Mouse (Mus musculus) hindbrain, embryonic 11.5 days (tissue): ENCODE measurements at regions not wholly inside any gene's neighbourhood (a gene's known extent, or its start where the extent isn't known, plus 50 kb on each side); places are given as distances from the start of the nearest gene placed in this dataset.

Experiments used
- ATAC-seq: fragments of 200-750 bp; cut with Nextera tagmentation; 2 replicates; pipeline ENCODE4 v1.8.0; 2017; ENCODE audit warnings: mild to moderate bottlenecking, moderate TSS enrichment, moderate library complexity; ENCODE audit not compliant: low FRiP score
- DNase-seq: peaks from one replicate; pipeline ENCODE4 v3.0.0-alpha.2; 2015; ENCODE audit warnings: low spot score
- H3K27ac ChIP-seq: fragments of 300-500 bp; sonication (generic); 2 replicates; pipeline ENCODE4 v1.5.1; 2014; ENCODE audit warnings: mild to moderate bottlenecking, low read depth, low read length
- H3K27me3 ChIP-seq: fragments of 300-500 bp; sonication (generic); 2 replicates; pipeline ENCODE4 v1.6.1; 2014; ENCODE audit warnings: mild to moderate bottlenecking, low read length, moderate library complexity, mixed read lengths; ENCODE audit not compliant: control insufficient read depth, insufficient read depth
- H3K36me3 ChIP-seq: fragments of 300-500 bp; sonication (generic); 2 replicates; pipeline ENCODE4 v1.6.1; 2014; ENCODE audit warnings: mild to moderate bottlenecking, low read length, moderate library complexity, mixed read lengths; ENCODE audit not compliant: control insufficient read depth, insufficient read depth
- H3K4me1 ChIP-seq: fragments of 300-500 bp; sonication (generic); replicated peaks from 2 replicates; pipeline ENCODE4 v1.6.1; 2014; ENCODE audit warnings: low read length, mixed read lengths; ENCODE audit not compliant: control insufficient read depth, insufficient read depth
- H3K4me2 ChIP-seq: fragments of 300-500 bp; sonication (generic); replicated peaks from 2 replicates; pipeline ENCODE4 v1.6.1; 2014; ENCODE audit warnings: mild to moderate bottlenecking, low read depth, low read length
- H3K4me3 ChIP-seq: fragments of 300-500 bp; sonication (generic); 2 replicates; pipeline ENCODE4 v1.5.1; 2014; ENCODE audit warnings: low read depth, low read length
- H3K9ac ChIP-seq: fragments of 300-500 bp; sonication (generic); 2 replicates; pipeline ENCODE4 v1.6.1; 2014; ENCODE audit warnings: low read depth, low read length
- H3K9me3 ChIP-seq: fragments of 300-500 bp; sonication (generic); 2 replicates; pipeline ENCODE4 v1.6.1; 2016; ENCODE audit warnings: low read length; ENCODE audit not compliant: control insufficient read depth
- WGBS: fragments of 180-500 bp; shearing (Covaris S2); extraction: QIAGEN DNeasy Blood & Tissue Kit; methylation state at CpG from one replicate; pipeline ENCODE4 v1.1.7; 2014; 5-methylcytosine and 5-hydroxymethylcytosine counted together

DNA sequence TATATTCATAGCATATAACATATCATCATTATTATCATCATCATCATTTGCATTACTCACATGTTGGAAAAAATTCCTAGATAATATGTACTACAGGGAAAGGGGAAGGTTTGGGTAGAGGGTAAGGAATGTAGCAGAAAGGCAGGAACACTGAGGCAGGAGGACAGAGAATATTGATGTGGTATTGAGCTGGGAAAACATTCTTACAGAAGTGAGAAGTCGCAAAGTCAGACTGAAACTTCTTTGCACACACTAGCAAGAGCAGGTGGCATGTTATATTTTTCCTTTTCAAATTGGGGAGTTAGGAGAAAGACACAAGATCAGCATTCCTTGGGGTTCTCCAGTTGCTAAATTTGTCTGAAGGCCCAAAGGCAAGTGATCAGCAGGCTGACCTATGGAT, 97.9 kb downstream of the Atp6v1g3 start:
- DNase-seq (no peak), ATAC-seq (no peak)
- H3K4me2 ChIP-seq: no peak overlapping the region
- H3K27me3 ChIP-seq: no peaks in the 10 kb centered on the region
- no peak overlapping the region for H3K9ac ChIP-seq
- H3K27ac ChIP-seq: no peak overlapping the region
- no peaks in the 10 kb centered on the region for H3K4me1 ChIP-seq
- no peaks in the 10 kb centered on the region for H3K9me3 ChIP-seq
- no peaks in the 10 kb centered on the region for H3K36me3 ChIP-seq
- no peak overlapping the region for H3K4me3 ChIP-seq
- 85% methylated on average over 1 of the region's 1 CpGs for WGBS

DNA sequence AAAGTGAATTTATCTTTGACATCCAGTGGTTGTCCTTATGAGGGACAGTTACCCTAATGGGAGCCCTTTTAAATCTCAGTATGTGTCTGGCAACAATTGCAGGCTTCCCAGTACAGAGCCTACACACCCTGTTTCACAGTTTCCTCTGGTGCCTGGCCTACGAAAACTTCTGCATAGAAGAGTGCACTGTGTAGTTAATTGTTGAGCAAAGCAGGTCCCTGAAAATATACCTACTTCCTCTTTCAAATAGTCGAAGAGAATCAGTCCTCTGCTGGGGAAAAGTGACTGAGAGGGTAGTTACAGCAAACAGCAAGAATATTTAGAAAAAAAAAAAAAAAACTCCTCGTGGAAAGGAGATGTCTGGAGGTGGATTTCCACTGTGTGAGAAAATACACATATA, 110.6 kb downstream of the Atp6v1g3 start:
- WGBS: 77% methylated on average over 3 of the region's 3 CpGs
- Histone ChIP-seq H3K4me1 (no peaks in the 10 kb centered on the region), H3K27ac (no peak overlapping the region), H3K4me2 (no peak overlapping the region), H3K9me3 (no peaks in the 10 kb centered on the region), H3K4me3 (no peak overlapping the region), H3K9ac (no peak overlapping the region), H3K36me3 (no peaks in the 10 kb centered on the region), H3K27me3 (no peaks in the 10 kb centered on the region)
- DNase-seq (no peak), ATAC-seq (no peak)

DNA sequence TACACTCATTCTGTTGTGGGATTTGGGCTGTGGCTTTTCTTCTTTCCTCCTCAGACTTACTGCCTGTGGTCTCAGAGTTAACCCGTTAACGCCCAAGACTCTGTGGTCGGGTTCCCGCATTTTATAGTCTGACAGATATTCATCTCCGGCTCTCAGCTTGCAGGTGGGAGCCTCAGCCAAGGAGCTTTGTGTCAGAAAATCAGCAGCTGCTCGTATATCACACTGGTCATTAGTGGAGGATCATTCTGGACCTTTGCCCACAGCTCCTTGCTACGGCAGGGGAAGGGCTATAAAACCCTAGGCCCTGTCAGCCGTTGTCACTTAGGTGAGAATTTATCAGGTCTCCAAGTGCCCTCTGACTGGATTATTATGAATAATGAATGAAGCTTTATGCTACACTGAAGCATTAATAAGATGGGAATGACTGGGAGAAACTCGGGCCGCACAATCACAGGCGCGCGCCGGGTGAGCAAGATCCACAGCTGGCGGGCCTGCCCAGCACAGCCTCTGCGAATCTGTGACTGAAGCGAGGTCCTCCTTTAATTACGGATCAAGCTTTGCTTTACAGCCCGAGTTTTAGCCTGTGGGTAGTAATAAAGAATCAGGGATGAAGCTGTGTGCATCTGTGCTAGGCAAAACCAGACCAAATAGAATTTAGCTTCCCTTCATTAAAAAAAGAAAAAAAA, 111.8 kb downstream of the Atp6v1g3 start:
- Histone ChIP-seq H3K27ac (no peak overlapping the region), H3K27me3 (no peaks in the 10 kb centered on the region), H3K9ac (no peak overlapping the region), H3K36me3 (no peaks in the 10 kb centered on the region), H3K4me1 (no peaks in the 10 kb centered on the region), H3K9me3 (no peaks in the 10 kb centered on the region), H3K4me3 (no peak overlapping the region), H3K4me2 (no peak overlapping the region)
- 53% methylated on average over 19 of the region's 19 CpGs for WGBS
- DNase-seq (peak; percentile 48), ATAC-seq (peak; percentile 87)

DNA sequence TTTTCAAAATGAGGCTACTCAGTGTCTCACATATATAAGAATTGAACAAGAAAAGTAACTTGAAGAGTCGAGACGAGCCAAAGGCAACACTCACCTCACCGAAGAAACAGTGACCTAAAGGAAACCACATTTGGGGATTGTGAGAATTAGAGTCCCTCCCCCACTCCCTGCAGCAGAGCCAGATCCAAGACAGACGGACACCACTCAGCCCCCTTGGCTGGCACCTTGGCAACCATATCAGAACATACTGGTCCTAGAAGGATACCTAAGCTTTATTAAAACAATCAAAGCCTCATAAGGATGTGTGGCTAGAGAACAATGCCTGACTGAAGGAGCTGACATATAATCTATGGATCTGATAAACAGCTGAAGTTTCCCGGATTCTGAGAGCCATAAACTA, 112.5 kb downstream of the Atp6v1g3 start:
- Histone ChIP-seq H3K27me3 (no peaks in the 10 kb centered on the region), H3K36me3 (no peaks in the 10 kb centered on the region), H3K9me3 (no peaks in the 10 kb centered on the region), H3K4me3 (no peak overlapping the region), H3K27ac (peak overlapping the region; percentile 73), H3K4me2 (no peak overlapping the region), H3K9ac (no peak overlapping the region), H3K4me1 (no peaks in the 10 kb centered on the region)
- 68% methylated on average over 5 of the region's 5 CpGs for WGBS
- peak; percentile 4 for DNase-seq
- ATAC-seq: peak; percentile 37; the same call in 1 of the 2 replicates

DNA sequence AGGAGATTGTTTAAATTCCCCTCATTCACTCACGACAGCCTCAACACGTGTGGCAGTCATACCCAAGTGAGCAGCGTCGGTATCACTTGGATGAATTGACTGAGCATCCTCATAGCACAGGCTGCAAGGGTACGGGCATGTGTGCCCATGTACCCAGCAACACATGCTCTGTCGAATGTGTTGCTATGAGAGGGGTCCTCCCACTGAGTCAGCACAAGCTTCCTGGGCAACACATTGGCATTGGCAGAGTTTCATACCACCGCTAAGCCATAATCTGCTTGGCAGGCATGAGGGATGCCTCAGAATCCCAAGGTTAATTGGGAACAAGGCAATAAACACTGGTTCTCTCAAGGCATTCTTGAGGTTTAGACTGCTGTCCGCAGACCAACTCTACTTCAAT, 115.1 kb downstream of the Atp6v1g3 start:
- no peak overlapping the region for H3K4me2 ChIP-seq
- H3K9ac ChIP-seq: no peak overlapping the region
- WGBS: 93% methylated on average over 8 of the region's 8 CpGs
- H3K27ac ChIP-seq: no peak overlapping the region
- H3K4me1 ChIP-seq: no peaks in the 10 kb centered on the region
- H3K27me3 ChIP-seq: no peaks in the 10 kb centered on the region
- H3K9me3 ChIP-seq: no peaks in the 10 kb centered on the region
- H3K36me3 ChIP-seq: no peaks in the 10 kb centered on the region
- ATAC-seq: no peak
- no peak for DNase-seq
- no peak overlapping the region for H3K4me3 ChIP-seq

DNA sequence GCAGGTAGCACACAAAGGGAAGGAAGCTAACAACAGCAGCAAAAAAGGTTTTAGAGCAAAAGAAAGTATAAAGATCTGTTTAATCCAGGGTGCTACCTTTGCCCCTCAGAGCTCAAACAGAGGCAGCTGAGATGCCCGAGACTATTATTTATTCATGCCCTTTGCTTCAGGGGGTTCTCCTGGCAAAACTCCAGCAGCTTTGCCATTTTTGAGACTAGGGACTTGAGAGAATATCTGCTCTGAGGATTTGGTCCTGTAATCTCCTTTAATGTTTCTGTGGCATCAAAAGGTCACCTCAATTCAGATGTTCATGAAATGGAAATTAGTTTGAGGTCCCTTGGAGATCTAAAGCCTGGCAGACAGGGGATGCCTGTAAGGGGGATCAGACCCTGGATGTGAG, 116.1 kb downstream of the Atp6v1g3 start:
- ATAC-seq (no peak), DNase-seq (no peak)
- Histone ChIP-seq H3K9me3 (no peaks in the 10 kb centered on the region), H3K4me1 (no peaks in the 10 kb centered on the region), H3K9ac (no peak overlapping the region), H3K36me3 (no peaks in the 10 kb centered on the region), H3K27me3 (no peaks in the 10 kb centered on the region), H3K4me2 (no peak overlapping the region), H3K4me3 (no peak overlapping the region), H3K27ac (no peak overlapping the region)
- 75% methylated on average over 1 of the region's 1 CpGs for WGBS

DNA sequence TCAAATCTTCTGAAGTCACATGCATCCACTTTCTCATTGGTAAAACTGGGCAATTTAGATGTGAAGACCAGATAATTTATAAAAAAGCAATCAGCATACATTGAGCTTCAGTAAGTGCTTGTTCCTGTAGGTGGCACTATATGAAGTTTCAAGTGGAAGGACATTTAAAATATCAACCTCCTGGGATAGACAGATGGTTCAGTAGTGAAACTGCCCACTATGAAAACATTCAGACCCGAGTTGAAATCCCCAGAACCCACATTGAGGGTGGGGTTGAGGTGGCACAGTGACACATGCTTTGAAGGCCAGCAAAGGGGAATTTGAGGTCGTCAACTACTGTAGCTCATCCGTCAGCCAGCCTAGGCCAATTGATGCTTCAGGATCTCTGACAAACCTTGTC, 145.1 kb downstream of the Atp6v1g3 start:
- H3K27ac ChIP-seq: no peak overlapping the region
- H3K4me1 ChIP-seq: no peaks in the 10 kb centered on the region
- ATAC-seq: 0 out of 2 replicates have a peak, but pooled peaks have one; percentile 23
- no peak for DNase-seq
- H3K4me2 ChIP-seq: no peak overlapping the region
- H3K27me3 ChIP-seq: no peaks in the 10 kb centered on the region
- H3K36me3 ChIP-seq: no peaks in the 10 kb centered on the region
- no peaks in the 10 kb centered on the region for H3K9me3 ChIP-seq
- H3K4me3 ChIP-seq: no peak overlapping the region
- H3K9ac ChIP-seq: no peak overlapping the region
- WGBS: 76% methylated on average over 3 of the region's 3 CpGs

DNA sequence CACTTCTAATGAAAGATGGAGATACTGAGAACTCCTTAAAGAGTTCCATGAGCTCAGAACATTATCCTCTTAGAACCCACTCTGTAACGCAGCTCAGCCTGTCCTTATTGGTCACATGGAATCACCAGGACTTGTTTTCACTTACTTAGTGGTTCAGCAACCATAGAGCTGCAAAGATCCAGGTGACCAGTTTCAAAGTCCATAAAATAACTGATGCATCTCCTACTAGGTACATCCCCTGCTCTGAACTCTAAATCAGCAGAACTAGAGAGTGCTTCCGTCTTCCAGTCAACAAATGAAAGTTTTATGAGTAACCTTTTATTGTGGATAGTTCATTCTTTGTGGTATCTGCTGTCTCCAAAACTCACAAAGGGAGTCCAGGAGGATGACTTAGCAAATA, 153.9 kb downstream of the Atp6v1g3 start:
- DNase-seq (no peak), ATAC-seq (no peak)
- H3K27me3 ChIP-seq: no peaks in the 10 kb centered on the region
- no peak overlapping the region for H3K9ac ChIP-seq
- H3K4me3 ChIP-seq: no peak overlapping the region
- WGBS: 86% methylated on average over 2 of the region's 2 CpGs
- H3K4me1 ChIP-seq: no peaks in the 10 kb centered on the region
- H3K9me3 ChIP-seq: no peaks in the 10 kb centered on the region
- no peak overlapping the region for H3K27ac ChIP-seq
- H3K36me3 ChIP-seq: no peaks in the 10 kb centered on the region
- no peak overlapping the region for H3K4me2 ChIP-seq
